Mouse (Mus musculus): ENCODE measurements around the gene Plekhm2. TPM values are rescaled to one million over a fixed set of nuclear protein-coding genes. Genes with fewer than 3 reads are reported as not detected.

The Plekhm2 gene
- total and polyA plus RNA-seq, 3 experiments, result 12.4 to 28.2 (median 13.7) TPM

GRCm38 (mm10) chr4:141595138-141595537 lies 69.6 kb downstream of the Plekhm2 start:
- Histone ChIP-seq H3K27me3 (replicated peaks) (no peaks in the 10 kb centered on the region), H3K4me3 (replicated peaks in 1 of 3; ENCODE audit: low read depth in 2 of 3, low read length in 2 of 3, poor library complexity in 1 of 3) (no peak overlapping the region)
- dilution Hi-C loops (cut with MboI; ENCODE audit: extremely low pct_ligation_motif_present, extremely low pct_unique_long_range_greater_than_20kb, low sequenced_read_pairs), result no loop called here

GRCm38 (mm10) chr4:141591547-141591946 lies 73.2 kb downstream of the Plekhm2 start:
- no peaks in the 10 kb centered on the region for H3K27me3 ChIP-seq (replicated peaks)
- no peak overlapping the region for H3K9ac ChIP-seq (ENCODE audit: insufficient read depth, low read depth)
- peaks cover 4% of the 10 kb centered on the region for H3K9me3 ChIP-seq (replicated peaks; ENCODE audit: low read length)
- no peaks in the 10 kb centered on the region for H3K36me3 ChIP-seq (replicated peaks in 1 of 2; ENCODE audit: control insufficient read depth in 1 of 2, insufficient read depth in 1 of 2, low read length in 1 of 2)
- TF ChIP-seq IRF4 (IDR thresholded peaks at IDR 0.05; ENCODE audit: low read depth, low read length) (no peak), CTCF (conservative IDR thresholded peaks at IDR 0.05 in 1 of 2, IDR thresholded peaks at IDR 0.05 in 1 of 2; ENCODE audit: low read depth in 2 of 2, low read length in 2 of 2) (peak; percentile 72 to 75), ELF1 (IDR thresholded peaks at IDR 0.05; ENCODE audit: low read depth, low read length) (no peak), GABPA (IDR thresholded peaks at IDR 0.05; ENCODE audit: insufficient replicate concordance, low read depth, low read length) (no peak), BHLHE40 (IDR thresholded peaks at IDR 0.05; ENCODE audit: low read depth, low read length) (no peak), UBTF (IDR thresholded peaks at IDR 0.05; ENCODE audit: low read depth, low read length) (no peak), E2F4 (IDR thresholded peaks at IDR 0.05; ENCODE audit: insufficient replicate concordance, low read depth, low read length) (no peak), POLR2AphosphoS2 (IDR thresholded peaks at IDR 0.05; ENCODE audit: low read depth, low read length) (no peak), TBP (conservative IDR thresholded peaks at IDR 0.05; ENCODE audit: low read depth, low read length) (no peak), USF1 (IDR thresholded peaks at IDR 0.05; ENCODE audit: low read depth, low read length) (peak; percentile 14; the same call in 1 of the 2 replicates), USF2 (conservative IDR thresholded peaks at IDR 0.05; ENCODE audit: low read depth, low read length) (no peak), POLR2A (IDR thresholded peaks at IDR 0.05; ENCODE audit: low read depth, low read length) (no peak), ETS1 (conservative IDR thresholded peaks at IDR 0.05; ENCODE audit: low read depth, low read length) (no peak), ZNF384 (IDR thresholded peaks at IDR 0.05; ENCODE audit: low read depth, low read length) (no peak), MAZ (IDR thresholded peaks at IDR 0.05; ENCODE audit: low read depth, low read length) (no peak), MXI1 (IDR thresholded peaks at IDR 0.05; ENCODE audit: low read depth, low read length) (no peak), ZC3H11A (IDR thresholded peaks at IDR 0.05; ENCODE audit: low read depth, low read length) (no peak), RAD21 (IDR thresholded peaks at IDR 0.05; ENCODE audit: low read depth, low read length) (peak; percentile 44), SMC3 (IDR thresholded peaks at IDR 0.05; ENCODE audit: low read depth, low read length) (peak; percentile 70), ZKSCAN1 (IDR thresholded peaks at IDR 0.05; ENCODE audit: borderline replicate concordance, low read depth, low read length) (no peak), NELFE (IDR thresholded peaks at IDR 0.05; ENCODE audit: low read depth, low read length) (no peak)
- in situ Hi-C loops (cut with MboI; ENCODE audit: low pct_ligation_motif_present, low pct_unique_long_range_greater_than_20kb, low sequenced_read_pairs) (no loop called here), dilution Hi-C loops (cut with MboI; ENCODE audit: extremely low pct_ligation_motif_present, extremely low pct_unique_long_range_greater_than_20kb, low sequenced_read_pairs) (no loop called here)
- H3K79me2 ChIP-seq (replicated peaks; ENCODE audit: control insufficient read depth, extremely low read depth, insufficient read depth, poor library complexity, severe bottlenecking), result no peaks in the 10 kb centered on the region
- no peak overlapping the region for H3K4me3 ChIP-seq (replicated peaks in 1 of 3; ENCODE audit: low read depth in 2 of 3, low read length in 2 of 3, poor library complexity in 1 of 3)
- H3K4me1 ChIP-seq (ENCODE audit: control insufficient read depth in 1 of 2, insufficient read depth in 2 of 2), result peaks cover 0 to 11% of the 10 kb centered on the region in 2 experiments; a peak in 2 of 4 replicates
- no peak overlapping the region for H3K4me2 ChIP-seq (ENCODE audit: insufficient read depth, low read depth, poor library complexity, severe bottlenecking)
- no peak overlapping the region for H3K27ac ChIP-seq (ENCODE audit: insufficient read depth, low read depth)
- DNase-seq (ENCODE audit: extremely low read depth), result peak; percentile 44

More at GRCm38 (mm10) chr4:141595138-141595537, 69.6 kb downstream of the Plekhm2 start:
- Histone ChIP-seq H3K4me1 (ENCODE audit: control insufficient read depth in 1 of 2, insufficient read depth in 2 of 2) (0 out of 4 replicates have a peak, but pooled peaks cover under 1% of the 10 kb centered on the region in 2 experiments), H3K79me2 (replicated peaks; ENCODE audit: control insufficient read depth, extremely low read depth, insufficient read depth, poor library complexity, severe bottlenecking) (no peaks in the 10 kb centered on the region), H3K27ac (ENCODE audit: insufficient read depth, low read depth) (no peak overlapping the region), H3K36me3 (replicated peaks in 1 of 2; ENCODE audit: control insufficient read depth in 1 of 2, insufficient read depth in 1 of 2, low read length in 1 of 2) (no peaks in the 10 kb centered on the region), H3K4me2 (ENCODE audit: insufficient read depth, low read depth, poor library complexity, severe bottlenecking) (no peak overlapping the region), H3K9ac (ENCODE audit: insufficient read depth, low read depth) (no peak overlapping the region), H3K9me3 (replicated peaks; ENCODE audit: low read length) (peaks cover 4% of the 10 kb centered on the region)
- no peak for DNase-seq (ENCODE audit: extremely low read depth)
- TF ChIP-seq CTCF (conservative IDR thresholded peaks at IDR 0.05 in 1 of 2, IDR thresholded peaks at IDR 0.05 in 1 of 2; ENCODE audit: low read depth in 2 of 2, low read length in 2 of 2), result no peak
- in situ Hi-C loops (cut with MboI; ENCODE audit: low pct_ligation_motif_present, low pct_unique_long_range_greater_than_20kb, low sequenced_read_pairs), result no loop called here
